Mouse (Mus musculus) lung, embryonic 15.5 days (tissue): ENCODE measurements around the gene Atxn2l. TPM values are rescaled to one million over a fixed set of nuclear protein-coding genes. Genes with fewer than 3 reads are reported as not detected.

Source experiments
- ATAC-seq: fragments of 200-750 bp; cut with Nextera tagmentation; 2 replicates; pipeline ENCODE4 v1.8.0; 2017; ENCODE audit warnings: moderate number of reproducible peaks, borderline replicate concordance; ENCODE audit not compliant: low FRiP score, low TSS enrichment; ENCODE audit errors: extremely low read depth
- H3K27ac ChIP-seq: fragments of 300-500 bp; sonication (generic); 2 replicates; pipeline ENCODE4 v1.5.1; 2015; ENCODE audit warnings: moderate library complexity, mild to moderate bottlenecking, inconsistent platforms
- H3K27me3 ChIP-seq: fragments of 300-500 bp; sonication (generic); 2 replicates; pipeline ENCODE4 v1.6.1; 2015; ENCODE audit warnings: inconsistent platforms
- H3K36me3 ChIP-seq: fragments of 300-500 bp; sonication (generic); 2 replicates; pipeline ENCODE4 v1.6.1; 2015; ENCODE audit warnings: inconsistent platforms
- H3K4me1 ChIP-seq: fragments of 300-500 bp; sonication (generic); 2 replicates; pipeline ENCODE4 v1.6.1; 2015; ENCODE audit warnings: inconsistent platforms
- H3K4me2 ChIP-seq: fragments of 300-500 bp; sonication (generic); 2 replicates; pipeline ENCODE4 v1.6.1; 2015; ENCODE audit warnings: inconsistent platforms, mild to moderate bottlenecking, moderate library complexity
- H3K4me3 ChIP-seq: fragments of 300-500 bp; sonication (generic); 2 replicates; pipeline ENCODE4 v1.5.1; 2015; ENCODE audit warnings: mild to moderate bottlenecking, inconsistent platforms
- H3K9ac ChIP-seq: fragments of 300-500 bp; sonication (generic); 2 replicates; pipeline ENCODE4 v1.6.1; 2015; ENCODE audit warnings: inconsistent platforms
- H3K9me3 ChIP-seq: fragments of 300-500 bp; sonication (generic); 2 replicates; pipeline ENCODE4 v1.6.1; 2016; ENCODE audit warnings: inconsistent platforms
- WGBS: fragments of 180-500 bp; shearing (Covaris S2); methylation state at CpG from one replicate; pipeline ENCODE4 v1.1.7; 2015; 5-methylcytosine and 5-hydroxymethylcytosine counted together
- polyA plus RNA-seq: library from polyadenylated mRNA; unstranded; fragments of >200 nt; fragmentation: Nextera tagmentation; extraction: Ambion mirVana; gene quantifications from 2 replicates; pipeline ENCODE4 v1.2.1, GENCODE M21; 2015

Atxn2l gene
- polyA plus RNA-seq, result 47.7 and 54.1 TPM in 2 replicates

- peaks cover 7% of the 10 kb centered on the region for H3K4me1 ChIP-seq
- peak; percentile 90 for ATAC-seq
- under 1% methylated on average over 67 of the region's 72 CpGs for WGBS
These were observed at the start of gene Atxn2l for GRCm38 (mm10) chr7:126503273-126503878. Gene Atxn2l, minus strand, starts transcription at chr7:126503437.

GRCm38 (mm10) chr7:126545631-126546030, 42.4 kb upstream of the Atxn2l start:
- Histone ChIP-seq H3K27ac (no peak overlapping the region), H3K4me3 (no peak overlapping the region), H3K4me1 (no peaks in the 10 kb centered on the region), H3K27me3 (no peaks in the 10 kb centered on the region), H3K36me3 (peaks cover 61% of the 10 kb centered on the region), H3K9me3 (no peaks in the 10 kb centered on the region), H3K9ac (no peak overlapping the region), H3K4me2 (no peak overlapping the region)
- 85% methylated on average over 2 of the region's 2 CpGs for WGBS
- no peak for ATAC-seq

More at GRCm38 (mm10) chr7:126503273-126503878, at the start of gene Atxn2l:
- Histone ChIP-seq H3K27ac (peak within 1 kb of the TSS; percentile 100), H3K36me3 (peaks cover 28% of the 10 kb centered on the region), H3K9ac (peak within 1 kb of the TSS; percentile 100), H3K4me3 (peak within 1 kb of the TSS; percentile 99), H3K4me2 (peak within 1 kb of the TSS; percentile 65), H3K9me3 (no peaks in the 10 kb centered on the region), H3K27me3 (no peaks in the 10 kb centered on the region)

GRCm38 (mm10) chr7:126541661-126542060, 38.4 kb upstream of the Atxn2l start:
- Histone ChIP-seq H3K36me3 (peaks cover 23% of the 10 kb centered on the region), H3K27me3 (peaks cover 6% of the 10 kb centered on the region), H3K4me2 (no peak overlapping the region), H3K4me1 (no peaks in the 10 kb centered on the region), H3K9ac (no peak overlapping the region), H3K9me3 (no peaks in the 10 kb centered on the region), H3K27ac (no peak overlapping the region), H3K4me3 (no peak overlapping the region)
- no peak for ATAC-seq
- WGBS, result 88% methylated on average over 1 of the region's 1 CpGs

GRCm38 (mm10) chr7:126537820-126538585, 34.8 kb upstream of the Atxn2l start:
- H3K9ac ChIP-seq, result no peak overlapping the region
- no peak for ATAC-seq
- H3K4me2 ChIP-seq, result no peak overlapping the region
- no peaks in the 10 kb centered on the region for H3K9me3 ChIP-seq
- WGBS, result 66% methylated on average over 5 of the region's 5 CpGs
- H3K27me3 ChIP-seq, result peaks cover 20% of the 10 kb centered on the region
- no peak overlapping the region for H3K27ac ChIP-seq
- no peak overlapping the region for H3K4me3 ChIP-seq
- peaks cover 3% of the 10 kb centered on the region; the same call in 1 of the 2 replicates for H3K4me1 ChIP-seq
- no peaks in the 10 kb centered on the region for H3K36me3 ChIP-seq

GRCm38 (mm10) chr7:126536466-126536865, 33.2 kb upstream of the Atxn2l start:
- H3K9me3 ChIP-seq, result no peaks in the 10 kb centered on the region
- no peak overlapping the region for H3K4me3 ChIP-seq
- ATAC-seq, result no peak
- H3K9ac ChIP-seq, result no peak overlapping the region
- no peak overlapping the region for H3K27ac ChIP-seq
- WGBS, result 59% methylated on average over 9 of the region's 9 CpGs
- H3K27me3 ChIP-seq, result peaks cover 20% of the 10 kb centered on the region
- H3K4me2 ChIP-seq, result peak overlapping the region; percentile 89
- H3K4me1 ChIP-seq, result peaks cover 3% of the 10 kb centered on the region; the same call in 1 of the 2 replicates
- no peaks in the 10 kb centered on the region for H3K36me3 ChIP-seq

GRCm38 (mm10) chr7:126535766-126536165, 32.5 kb upstream of the Atxn2l start:
- no peak for ATAC-seq
- Histone ChIP-seq H3K9ac (peak overlapping the region; percentile 46), H3K4me3 (peak overlapping the region; percentile 43), H3K27ac (no peak overlapping the region), H3K4me1 (peaks cover 3% of the 10 kb centered on the region; the same call in 1 of the 2 replicates), H3K36me3 (no peaks in the 10 kb centered on the region), H3K27me3 (peaks cover 20% of the 10 kb centered on the region), H3K4me2 (peak overlapping the region; percentile 89), H3K9me3 (no peaks in the 10 kb centered on the region)
- WGBS, result under 1% methylated on average over 28 of the region's 28 CpGs

GRCm38 (mm10) chr7:126533434-126533833, 30.2 kb upstream of the Atxn2l start:
- H3K27me3 ChIP-seq, result peaks cover 20% of the 10 kb centered on the region
- WGBS, result 65% methylated on average over 1 of the region's 1 CpGs

GRCm38 (mm10) chr7:126528166-126528577, 24.9 kb upstream of the Atxn2l start:
- ATAC-seq, result no peak
- H3K27ac ChIP-seq, result no peak overlapping the region
- 3% methylated on average over 1 of the region's 1 CpGs for WGBS

More at GRCm38 (mm10) chr7:126533434-126533833, 30.2 kb upstream of the Atxn2l start:
- Histone ChIP-seq H3K4me1 (peaks cover 3% of the 10 kb centered on the region; the same call in 1 of the 2 replicates), H3K4me2 (no peak overlapping the region), H3K4me3 (no peak overlapping the region), H3K9ac (no peak overlapping the region), H3K27ac (no peak overlapping the region), H3K9me3 (no peaks in the 10 kb centered on the region), H3K36me3 (no peaks in the 10 kb centered on the region)
- ATAC-seq, result no peak

GRCm38 (mm10) chr7:126523316-126523715, 20.1 kb upstream of the Atxn2l start:
- Histone ChIP-seq H3K9ac (no peak overlapping the region), H3K27ac (no peak overlapping the region), H3K4me1 (0 out of 2 replicates have a peak, but pooled peaks cover 2% of the 10 kb centered on the region), H3K9me3 (no peaks in the 10 kb centered on the region), H3K27me3 (no peaks in the 10 kb centered on the region), H3K36me3 (no peaks in the 10 kb centered on the region), H3K4me2 (no peak overlapping the region), H3K4me3 (no peak overlapping the region)
- ATAC-seq, result no peak
- 72% methylated on average over 3 of the region's 3 CpGs for WGBS

More at GRCm38 (mm10) chr7:126528166-126528577, 24.9 kb upstream of the Atxn2l start:
- no peaks in the 10 kb centered on the region for H3K36me3 ChIP-seq
- H3K4me2 ChIP-seq, result no peak overlapping the region
- H3K9ac ChIP-seq, result no peak overlapping the region
- no peaks in the 10 kb centered on the region for H3K27me3 ChIP-seq
- 0 out of 2 replicates have a peak, but pooled peaks cover 2% of the 10 kb centered on the region for H3K4me1 ChIP-seq
- no peaks in the 10 kb centered on the region for H3K9me3 ChIP-seq
- H3K4me3 ChIP-seq, result no peak overlapping the region

- ATAC-seq, result no peak; the same call in 1 of the 2 replicates
- Histone ChIP-seq H3K9ac (no peak overlapping the region), H3K27me3 (no peaks in the 10 kb centered on the region), H3K9me3 (no peaks in the 10 kb centered on the region), H3K27ac (no peak overlapping the region), H3K4me2 (no peak overlapping the region), H3K4me3 (no peak overlapping the region), H3K4me1 (no peaks in the 10 kb centered on the region), H3K36me3 (no peaks in the 10 kb centered on the region)
- WGBS, result 43% methylated on average over 2 of the region's 2 CpGs
These were observed 16.3 kb upstream of the Atxn2l start for GRCm38 (mm10) chr7:126519513-126519912.

GRCm38 (mm10) chr7:126518261-126518941, 15.2 kb upstream of the Atxn2l start:
- Histone ChIP-seq H3K27me3 (no peaks in the 10 kb centered on the region), H3K27ac (no peak overlapping the region), H3K9ac (no peak overlapping the region), H3K4me3 (no peak overlapping the region), H3K9me3 (no peaks in the 10 kb centered on the region), H3K36me3 (no peaks in the 10 kb centered on the region), H3K4me1 (no peaks in the 10 kb centered on the region), H3K4me2 (no peak overlapping the region)
- 85% methylated on average over 5 of the region's 5 CpGs for WGBS
- no peak for ATAC-seq
